7 mouse cellular contexts compared by ENCODE assay signal in genomic region chr19:6363411-6364240, GRCm38 (mm10). TPM values are rescaled to one million over a fixed set of nuclear protein-coding genes. Genes with fewer than 3 reads are reported as not detected.
A peak's percentile ranks its signal among the peaks of the same experiment; 100 is the strongest.
DNase-seq lines count a peak whose midpoint lies in the region; ATAC-seq and TF ChIP-seq lines count a peak whose summit lies in the region.

Sf1 (plus strand) TSS chr19:6363690.

- TF ChIP-seq CTCF in spleen, adult 2 months (IDR thresholded peaks at IDR 0.05; ENCODE audit: extremely low read depth, insufficient read depth, insufficient read length, insufficient replicate concordance) = no peak

- no peaks in the 10 kb centered on the region for H3K27me3 ChIP-seq in embryonic facial prominence, embryonic 12.5 days
- H3K27me3 ChIP-seq in limb, embryonic 11.5 days (ENCODE audit: control insufficient read depth, insufficient read depth, low read length) = no peaks in the 10 kb centered on the region
- no peaks in the 10 kb centered on the region for H3K27me3 ChIP-seq in midbrain, embryonic 15.5 days (replicated peaks)
- H3K27me3 ChIP-seq in spleen, adult 2 months (ENCODE audit: control insufficient read depth, insufficient read depth, low read length) = no peaks in the 10 kb centered on the region

- under 1% methylated on average over 72 of the region's 85 CpGs for WGBS in embryonic facial prominence, embryonic 12.5 days
- WGBS in limb, embryonic 11.5 days = under 1% methylated on average over 84 of the region's 85 CpGs
- under 1% methylated on average over 85 of the region's 85 CpGs for WGBS in midbrain, embryonic 15.5 days
- 1% methylated on average over 83 of the region's 85 CpGs for WGBS in spleen, adult 2 months

- no peaks in the 10 kb centered on the region for H3K9me3 ChIP-seq in embryonic facial prominence, embryonic 12.5 days
- no peaks in the 10 kb centered on the region for H3K9me3 ChIP-seq in limb, embryonic 11.5 days (ENCODE audit: control insufficient read depth, low read length)
- H3K9me3 ChIP-seq in midbrain, embryonic 15.5 days = no peaks in the 10 kb centered on the region

- peak; percentile 100 for DNase-seq in adrenal gland, postnatal 25 days
- DNase-seq in heart, adult 11 months = peak; percentile 100
- peak; percentile 100 for DNase-seq in kidney, adult 18-20 months
- peak; percentile 99 for DNase-seq in limb, embryonic 11.5 days (ENCODE audit: low spot score)
- peak; percentile 100 for DNase-seq in spleen, adult 2 months (ENCODE audit: low read depth in 1 of 2, low spot score in 2 of 2)

- peak within 1 kb of the TSS; percentile 74 for H3K4me2 ChIP-seq in embryonic facial prominence, embryonic 12.5 days (replicated peaks)
- peak within 1 kb of the TSS; percentile 68 for H3K4me2 ChIP-seq in limb, embryonic 11.5 days (ENCODE audit: low read depth, severe bottlenecking)
- H3K4me2 ChIP-seq in midbrain, embryonic 15.5 days = peak within 1 kb of the TSS; percentile 88

- peak within 1 kb of the TSS; percentile 99 for H3K9ac ChIP-seq in embryonic facial prominence, embryonic 12.5 days
- H3K9ac ChIP-seq in limb, embryonic 11.5 days (ENCODE audit: low read length) = peak within 1 kb of the TSS; percentile 99
- peak within 1 kb of the TSS; percentile 99 for H3K9ac ChIP-seq in midbrain, embryonic 15.5 days

- H3K4me3 ChIP-seq in embryonic facial prominence, embryonic 12.5 days = peak within 1 kb of the TSS; percentile 92
- H3K4me3 ChIP-seq in limb, embryonic 11.5 days (ENCODE audit: low read depth, low read length) = peak within 1 kb of the TSS; percentile 96
- H3K4me3 ChIP-seq in midbrain, embryonic 15.5 days = peak within 1 kb of the TSS; percentile 96
- H3K4me3 ChIP-seq in spleen, adult 2 months (ENCODE audit: extremely low read depth, insufficient read depth, insufficient read length) = peak within 1 kb of the TSS; percentile 92

- peaks cover 32% of the 10 kb centered on the region for H3K36me3 ChIP-seq in embryonic facial prominence, embryonic 12.5 days
- H3K36me3 ChIP-seq in limb, embryonic 11.5 days (ENCODE audit: control insufficient read depth, insufficient read depth, low read length) = peaks cover 18% of the 10 kb centered on the region
- H3K36me3 ChIP-seq in midbrain, embryonic 15.5 days (replicated peaks) = peaks cover 25% of the 10 kb centered on the region
- H3K36me3 ChIP-seq in spleen, adult 2 months (ENCODE audit: control insufficient read depth, insufficient read depth, low read length) = peaks cover 30% of the 10 kb centered on the region

- peak; percentile 51 for TF ChIP-seq POLR2A in spleen, adult 2 months (IDR thresholded peaks at IDR 0.05; ENCODE audit: low read depth, low read length)

- H3K27ac ChIP-seq in embryonic facial prominence, embryonic 12.5 days = peak within 1 kb of the TSS; percentile 99
- peak within 1 kb of the TSS; percentile 97 for H3K27ac ChIP-seq in limb, embryonic 11.5 days (replicated peaks; ENCODE audit: low read depth, low read length)
- peak within 1 kb of the TSS; percentile 99 for H3K27ac ChIP-seq in midbrain, embryonic 15.5 days
- peak within 1 kb of the TSS; percentile 99 for H3K27ac ChIP-seq in spleen, adult 2 months (ENCODE audit: insufficient read depth, low read length)

- ATAC-seq in embryonic facial prominence, embryonic 12.5 days (ENCODE audit: insufficient number of reproducible peaks, insufficient read depth, low FRiP score, low TSS enrichment) = peak; percentile 98
- peak; percentile 98 for ATAC-seq in limb, embryonic 11.5 days (ENCODE audit: insufficient number of reproducible peaks, low FRiP score, low TSS enrichment, low read depth)
- peak; percentile 99 for ATAC-seq in midbrain, embryonic 15.5 days (replicated peaks)

- peaks cover 18% of the 10 kb centered on the region for H3K4me1 ChIP-seq in embryonic facial prominence, embryonic 12.5 days
- H3K4me1 ChIP-seq in limb, embryonic 11.5 days (ENCODE audit: control insufficient read depth, insufficient read depth, low read length) = peaks cover 6% of the 10 kb centered on the region; the same call in 1 of the 2 replicates
- H3K4me1 ChIP-seq in midbrain, embryonic 15.5 days = peaks cover 29% of the 10 kb centered on the region
- peaks cover 4% of the 10 kb centered on the region; the same call in 1 of the 2 replicates for H3K4me1 ChIP-seq in spleen, adult 2 months (ENCODE audit: control insufficient read depth, insufficient read depth, insufficient read length)

RNA-seq across cellular contexts. Expression of gene Sf1, which starts in this region (rescaled TPM):
- total RNA-seq in adrenal gland, postnatal 25 days (2021) = 211 and 245 TPM in 2 replicates
- 158 and 159 TPM in 2 replicates for polyA plus RNA-seq in embryonic facial prominence, embryonic 12.5 days (2016; fragmentation: Nextera tagmentation; extraction: Ambion mirVana)
- 209 and 228 TPM in 2 replicates for polyA plus RNA-seq in limb, embryonic 11.5 days (2014; fragmentation: Nextera tagmentation; extraction: Ambion mirVana)
- 112 and 119 TPM in 2 replicates for polyA plus RNA-seq in midbrain, embryonic 15.5 days (2015; fragmentation: Nextera tagmentation; extraction: Ambion mirVana)
- 177 and 239 TPM in 2 replicates for polyA plus RNA-seq in spleen, adult 2 months (2012; rRNA removed)

Comparison
In these comparisons a context has a peak if more than half of its experiments do, and no peak if none do; other contexts are left out.
1. Peak in every context shown above with its lines: DNase-seq, ATAC-seq, H3K4me3 ChIP-seq and H3K27ac ChIP-seq.